Mouse (Mus musculus) cerebellum, postnatal 36 days (tissue): ENCODE results near the gene Lif.

Experiments
- DNase-seq, 2 experiments: peaks; one replicate each; pipeline ENCODE4 v3.0.0; 2021 to 2022; ENCODE audit warnings: mixed read lengths in 2 of 2

Lif gene

GRCm38 (mm10) chr11:4231435-4231834 is 25.9 kb upstream of the Lif start:
- DNase-seq = no peak

- no peak for DNase-seq
Observed at GRCm38 (mm10) chr11:4232644-4233043, 24.7 kb upstream of the Lif start.

- no peak for DNase-seq
Observed at GRCm38 (mm10) chr11:4235052-4235655, 22.2 kb upstream of the Lif start.

- no peak for DNase-seq
Observed at GRCm38 (mm10) chr11:4235665-4236545, 21.5 kb upstream of the Lif start, which contains the start of gene Osm. Gene Osm, plus strand, starts transcription at chr11:4236420.

- no peak for DNase-seq
Observed at GRCm38 (mm10) chr11:4236546-4237067, 20.8 kb upstream of the Lif start.

- DNase-seq = no peak
Observed at GRCm38 (mm10) chr11:4237389-4237912, 19.9 kb upstream of the Lif start.

- DNase-seq = no peak
Observed at GRCm38 (mm10) chr11:4238167-4238566, 19.2 kb upstream of the Lif start.

- no peak for DNase-seq
Observed at GRCm38 (mm10) chr11:4239691-4240090, 17.7 kb upstream of the Lif start.

GRCm38 (mm10) chr11:4240151-4240550 is 17.2 kb upstream of the Lif start:
- DNase-seq = no peak

GRCm38 (mm10) chr11:4241180-4241579 is 16.2 kb upstream of the Lif start:
- no peak for DNase-seq

- no peak for DNase-seq
Observed at GRCm38 (mm10) chr11:4246126-4246525, 11.2 kb upstream of the Lif start.

GRCm38 (mm10) chr11:4246623-4247022 is 10.7 kb upstream of the Lif start:
- no peak for DNase-seq

- DNase-seq = no peak
Observed at GRCm38 (mm10) chr11:4247201-4247959, 10.0 kb upstream of the Lif start.

- no peak for DNase-seq
Observed at GRCm38 (mm10) chr11:4249151-4249550, 8.2 kb upstream of the Lif start.

GRCm38 (mm10) chr11:4250290-4250689 is 7.1 kb upstream of the Lif start:
- DNase-seq = no peak

GRCm38 (mm10) chr11:4251376-4251775 is 6.0 kb upstream of the Lif start:
- DNase-seq = no peak

GRCm38 (mm10) chr11:4252886-4253285 is 4.5 kb upstream of the Lif start:
- DNase-seq = no peak

GRCm38 (mm10) chr11:4257756-4258155 is 399 bp downstream of the Lif start:
- no peak for DNase-seq

- DNase-seq = peak; percentile 86 to 87
Observed at GRCm38 (mm10) chr11:4258657-4259082, 1.3 kb downstream of the Lif start.

- DNase-seq = peak; percentile 26 to 47
Observed at GRCm38 (mm10) chr11:4260463-4261187, 3.3 kb downstream of the Lif start.

- DNase-seq = peak; percentile 47 to 59
Observed at GRCm38 (mm10) chr11:4261188-4261494, 3.8 kb downstream of the Lif start.

- no peak for DNase-seq
Observed at GRCm38 (mm10) chr11:4261969-4262368, 4.6 kb downstream of the Lif start.
